Mouse (Mus musculus): Measurements from ENCODE around the gene Gm28048. TPM values are rescaled to one million over a fixed set of nuclear protein-coding genes. Genes with fewer than 3 reads are reported as not detected.
A peak's percentile ranks its signal among the peaks of the same experiment; 100 is the strongest.

Gm28048 gene
- polyA plus RNA-seq, 1 experiment from 2014 or later: 15.8 TPM

- H3K9me3 ChIP-seq (ENCODE audit: control insufficient read depth): no peaks in the 10 kb centered on the region
- no peak overlapping the region for H3K4me3 ChIP-seq (ENCODE audit: low read depth, low read length)
- 84% methylated on average over 3 of the region's 3 CpGs for WGBS
- no peak overlapping the region for H3K27ac ChIP-seq (ENCODE audit: low read depth, low read length)
- H3K27me3 ChIP-seq (replicated peaks; ENCODE audit: control insufficient read depth, insufficient read depth, low read length): no peaks in the 10 kb centered on the region
- no peak for ATAC-seq
- no peak overlapping the region for H3K9ac ChIP-seq (ENCODE audit: low read depth, low read length)
- no peak for TF ChIP-seq CTCF (IDR thresholded peaks at IDR 0.05; ENCODE audit: low read depth)
- H3K36me3 ChIP-seq (ENCODE audit: control insufficient read depth, insufficient read depth): no peaks in the 10 kb centered on the region
- H3K4me1 ChIP-seq (replicated peaks; ENCODE audit: control insufficient read depth, insufficient read depth, low read length): no peaks in the 10 kb centered on the region
- no peak overlapping the region for H3K4me2 ChIP-seq (replicated peaks; ENCODE audit: low read depth)
These were observed 170.5 kb downstream of the Gm28048 start for GRCm38 (mm10) chr11:22811413-22811812.

DNA sequence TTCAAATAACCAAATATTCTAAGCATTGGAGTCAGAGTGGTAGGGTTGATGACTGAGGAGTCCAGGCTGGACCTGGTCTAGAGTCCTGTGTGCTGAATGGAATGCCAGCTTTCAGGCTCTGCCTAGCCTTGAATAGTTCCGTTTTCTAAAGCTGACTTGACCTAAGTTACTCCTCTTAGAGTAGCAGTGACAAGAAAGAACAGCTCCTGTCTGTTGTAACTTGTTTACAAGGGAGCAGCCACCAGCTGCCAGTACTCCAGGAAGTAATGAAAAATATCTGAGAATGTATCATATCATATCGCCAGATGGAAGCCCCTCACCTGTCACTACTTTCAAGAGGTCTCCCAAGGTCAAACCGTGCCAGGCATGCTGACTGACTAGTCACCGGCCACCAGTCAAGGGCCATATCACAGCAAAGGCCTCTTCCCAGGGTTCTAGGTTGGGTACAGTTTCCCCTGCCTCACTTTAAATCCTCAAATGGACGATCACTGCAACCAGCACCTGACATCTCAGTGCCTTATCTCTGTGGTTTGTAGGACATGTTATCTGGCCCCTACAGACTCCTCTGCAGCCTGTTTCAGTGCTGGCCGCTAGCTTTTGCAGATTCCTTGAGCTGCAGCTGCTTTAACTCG is 172.3 kb downstream of the Gm28048 start:
- H3K4me2 ChIP-seq (replicated peaks; ENCODE audit: low read depth): no peak overlapping the region
- H3K36me3 ChIP-seq (ENCODE audit: control insufficient read depth, insufficient read depth): no peaks in the 10 kb centered on the region
- no peak overlapping the region for H3K27ac ChIP-seq (ENCODE audit: low read depth, low read length)
- no peak overlapping the region for H3K9ac ChIP-seq (ENCODE audit: low read depth, low read length)
- no peaks in the 10 kb centered on the region for H3K27me3 ChIP-seq (replicated peaks; ENCODE audit: control insufficient read depth, insufficient read depth, low read length)
- ATAC-seq: no peak
- no peaks in the 10 kb centered on the region for H3K9me3 ChIP-seq (ENCODE audit: control insufficient read depth)
- 52% methylated on average over 7 of the region's 7 CpGs for WGBS
- H3K4me3 ChIP-seq (ENCODE audit: low read depth, low read length): no peak overlapping the region
- no peak for TF ChIP-seq CTCF (IDR thresholded peaks at IDR 0.05; ENCODE audit: low read depth)
- no peaks in the 10 kb centered on the region for H3K4me1 ChIP-seq (replicated peaks; ENCODE audit: control insufficient read depth, insufficient read depth, low read length)

- Histone ChIP-seq H3K4me3 (ENCODE audit: low read depth, low read length) (no peak overlapping the region), H3K36me3 (ENCODE audit: control insufficient read depth, insufficient read depth) (no peaks in the 10 kb centered on the region), H3K9ac (ENCODE audit: low read depth, low read length) (no peak overlapping the region), H3K27ac (ENCODE audit: low read depth, low read length) (no peak overlapping the region), H3K4me1 (replicated peaks; ENCODE audit: control insufficient read depth, insufficient read depth, low read length) (no peaks in the 10 kb centered on the region), H3K27me3 (replicated peaks; ENCODE audit: control insufficient read depth, insufficient read depth, low read length) (no peaks in the 10 kb centered on the region), H3K4me2 (replicated peaks; ENCODE audit: low read depth) (no peak overlapping the region), H3K9me3 (ENCODE audit: control insufficient read depth) (no peaks in the 10 kb centered on the region)
- TF ChIP-seq CTCF (IDR thresholded peaks at IDR 0.05; ENCODE audit: low read depth): no peak
- no peak for ATAC-seq
These were observed 173.8 kb downstream of the Gm28048 start for GRCm38 (mm10) chr11:22808040-22808439.

DNA sequence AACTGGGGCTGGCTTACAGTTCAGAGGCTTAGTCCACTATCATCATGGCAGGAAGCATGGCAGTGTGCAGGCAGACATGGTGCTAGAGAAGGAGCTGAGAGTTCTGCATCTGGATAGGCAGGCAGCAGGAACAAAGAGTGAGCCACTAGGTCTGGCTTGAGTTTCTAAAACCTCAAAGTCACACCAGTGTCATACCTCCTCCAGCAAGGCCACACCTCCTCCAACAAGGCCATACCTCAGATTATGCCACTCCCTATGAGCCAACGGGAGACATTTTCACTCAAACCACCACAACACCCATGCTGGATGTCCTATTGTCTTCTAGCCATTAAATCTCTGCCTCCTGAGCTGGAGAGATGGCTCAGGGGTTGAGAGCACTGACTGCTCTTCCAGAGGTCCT is 176.7 kb downstream of the Gm28048 start:
- no peaks in the 10 kb centered on the region; the same call in 1 of the 2 replicates for H3K4me1 ChIP-seq (replicated peaks; ENCODE audit: control insufficient read depth, insufficient read depth, low read length)
- no peak for TF ChIP-seq CTCF (IDR thresholded peaks at IDR 0.05; ENCODE audit: low read depth)
- ATAC-seq: no peak
- no peak overlapping the region for H3K27ac ChIP-seq (ENCODE audit: low read depth, low read length)
- H3K27me3 ChIP-seq (replicated peaks; ENCODE audit: control insufficient read depth, insufficient read depth, low read length): no peaks in the 10 kb centered on the region
- WGBS: 60% methylated on average over 1 of the region's 1 CpGs
- no peak overlapping the region for H3K4me2 ChIP-seq (replicated peaks; ENCODE audit: low read depth)
- H3K36me3 ChIP-seq (ENCODE audit: control insufficient read depth, insufficient read depth): no peaks in the 10 kb centered on the region
- H3K9me3 ChIP-seq (ENCODE audit: control insufficient read depth): no peaks in the 10 kb centered on the region
- H3K4me3 ChIP-seq (ENCODE audit: low read depth, low read length): no peak overlapping the region
- no peak overlapping the region for H3K9ac ChIP-seq (ENCODE audit: low read depth, low read length)

DNA sequence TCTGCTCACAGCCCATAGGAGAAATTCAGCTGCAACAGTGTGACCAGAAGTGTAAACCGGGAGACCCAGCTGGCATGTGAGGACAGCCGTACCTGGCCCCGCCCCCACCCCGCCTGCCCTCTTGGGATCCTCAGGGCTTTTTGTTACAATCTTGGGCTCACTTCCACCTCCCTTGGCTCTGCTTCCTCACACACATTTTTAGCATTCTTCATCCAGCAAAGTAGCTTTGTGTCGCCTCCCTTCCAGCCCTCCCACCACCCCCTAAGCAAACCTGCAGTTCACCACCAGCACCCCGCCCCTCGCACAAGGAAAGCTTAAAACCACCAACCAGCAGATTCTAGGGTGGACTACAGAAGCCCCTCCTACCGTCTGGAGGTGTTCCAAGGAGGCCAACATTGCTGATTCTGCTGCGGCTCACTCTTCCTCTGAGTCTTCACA is 181.9 kb downstream of the Gm28048 start:
- Histone ChIP-seq H3K27me3 (replicated peaks; ENCODE audit: control insufficient read depth, insufficient read depth, low read length) (no peaks in the 10 kb centered on the region), H3K27ac (ENCODE audit: low read depth, low read length) (no peak overlapping the region), H3K4me1 (replicated peaks; ENCODE audit: control insufficient read depth, insufficient read depth, low read length) (no peaks in the 10 kb centered on the region; the same call in 1 of the 2 replicates), H3K9ac (ENCODE audit: low read depth, low read length) (no peak overlapping the region), H3K36me3 (ENCODE audit: control insufficient read depth, insufficient read depth) (no peaks in the 10 kb centered on the region), H3K4me3 (ENCODE audit: low read depth, low read length) (no peak overlapping the region), H3K9me3 (ENCODE audit: control insufficient read depth) (no peaks in the 10 kb centered on the region), H3K4me2 (replicated peaks; ENCODE audit: low read depth) (peak overlapping the region; percentile 30; the same call in 1 of the 2 replicates)
- WGBS: 17% methylated on average over 9 of the region's 9 CpGs
- ATAC-seq: no peak
- TF ChIP-seq CTCF (IDR thresholded peaks at IDR 0.05; ENCODE audit: low read depth): no peak

DNA sequence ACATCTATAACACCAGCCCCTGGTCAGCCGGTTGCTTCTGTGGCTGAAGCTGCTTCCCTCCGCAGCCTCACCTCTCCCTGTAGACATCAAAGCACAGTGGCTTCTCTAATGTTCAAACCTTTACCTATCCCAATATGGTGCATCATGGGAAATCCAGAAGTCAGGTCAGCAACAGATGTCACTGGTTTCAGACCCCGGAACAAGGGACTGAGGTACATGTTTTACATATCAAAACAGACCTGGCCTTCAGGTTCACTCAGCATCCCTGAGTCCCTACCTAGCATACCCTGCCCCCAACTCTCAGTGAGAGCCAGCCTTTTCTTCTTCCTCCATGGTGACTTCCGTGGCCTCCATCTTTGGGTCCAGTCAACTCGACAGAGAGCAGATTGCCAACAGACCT is 183.0 kb downstream of the Gm28048 start:
- H3K4me1 ChIP-seq (replicated peaks; ENCODE audit: control insufficient read depth, insufficient read depth, low read length): no peaks in the 10 kb centered on the region; the same call in 1 of the 2 replicates
- H3K4me3 ChIP-seq (ENCODE audit: low read depth, low read length): no peak overlapping the region
- no peak for ATAC-seq
- H3K9me3 ChIP-seq (ENCODE audit: control insufficient read depth): no peaks in the 10 kb centered on the region
- 73% methylated on average over 5 of the region's 5 CpGs for whole genome bisulfite sequencing
- no peak overlapping the region for H3K27ac ChIP-seq (ENCODE audit: low read depth, low read length)
- no peaks in the 10 kb centered on the region for H3K27me3 ChIP-seq (replicated peaks; ENCODE audit: control insufficient read depth, insufficient read depth, low read length)
- H3K9ac ChIP-seq (ENCODE audit: low read depth, low read length): no peak overlapping the region
- H3K4me2 ChIP-seq (replicated peaks; ENCODE audit: low read depth): no peak overlapping the region
- no peaks in the 10 kb centered on the region for H3K36me3 ChIP-seq (ENCODE audit: control insufficient read depth, insufficient read depth)
- no peak for TF ChIP-seq CTCF (IDR thresholded peaks at IDR 0.05; ENCODE audit: low read depth)

Measured in intestine, postnatal 0 days (tissue).